Mouse (Mus musculus) hindbrain, embryonic 14.5 days (tissue): ENCODE measurements around the gene Olfr1504. TPM values are rescaled to one million over a fixed set of nuclear protein-coding genes. Genes with fewer than 3 reads are reported as not detected.
"Not testable (repeated sequence)": the region's sequence is repeated elsewhere in the genome, so short reads cannot be mapped to it uniquely, and the experiment has no call there.

Experiments
- ATAC-seq: fragments of 200-750 bp; cut with Nextera tagmentation; 2 replicates; pipeline ENCODE4 v1.8.0; 2017; ENCODE audit warnings: moderate number of reproducible peaks, mild to moderate bottlenecking, moderate TSS enrichment, moderate library complexity; ENCODE audit not compliant: low FRiP score
- DNase-seq: peaks from one replicate; pipeline ENCODE4 v3.0.0-alpha.2; 2015; ENCODE audit warnings: low spot score
- H3K27ac ChIP-seq: fragments of 300-500 bp; sonication (generic); 2 replicates; pipeline ENCODE4 v1.5.1; 2014; ENCODE audit warnings: mild to moderate bottlenecking, moderate library complexity
- H3K27me3 ChIP-seq: fragments of 300-500 bp; sonication (generic); 2 replicates; pipeline ENCODE4 v1.6.1; 2014; ENCODE audit warnings: mild to moderate bottlenecking, low read length, mixed read lengths; ENCODE audit not compliant: control insufficient read depth, insufficient read depth
- H3K36me3 ChIP-seq: fragments of 300-500 bp; sonication (generic); replicated peaks from 2 replicates; pipeline ENCODE4 v1.6.1; 2014; ENCODE audit not compliant: control insufficient read depth, insufficient read depth
- H3K4me1 ChIP-seq: fragments of 300-500 bp; sonication (generic); replicated peaks from 2 replicates; pipeline ENCODE4 v1.6.1; 2014; ENCODE audit warnings: antibody characterized with exemption, low read length, mixed read lengths; ENCODE audit not compliant: control insufficient read depth, insufficient read depth
- H3K4me2 ChIP-seq: fragments of 300-500 bp; sonication (generic); replicated peaks from 2 replicates; pipeline ENCODE4 v1.6.1; 2014; ENCODE audit warnings: mild to moderate bottlenecking, moderate library complexity
- H3K4me3 ChIP-seq: fragments of 300-500 bp; sonication (generic); replicated peaks from 2 replicates; pipeline ENCODE4 v1.5.1; 2014; ENCODE audit warnings: mild to moderate bottlenecking, low read length
- H3K9ac ChIP-seq: fragments of 300-500 bp; sonication (generic); 2 replicates; pipeline ENCODE4 v1.6.1; 2014
- H3K9me3 ChIP-seq: fragments of 300-500 bp; sonication (generic); 2 replicates; pipeline ENCODE4 v1.6.1; 2016; ENCODE audit warnings: low read length; ENCODE audit not compliant: control insufficient read depth
- WGBS: fragments of 180-500 bp; shearing (Covaris S2); extraction: QIAGEN DNeasy Blood & Tissue Kit; methylation state at CpG from one replicate; pipeline ENCODE4 v1.1.7; 2014; 5-methylcytosine and 5-hydroxymethylcytosine counted together
- polyA plus RNA-seq: library from polyadenylated mRNA; unstranded; fragments of >200 nt; fragmentation: Nextera tagmentation; extraction: Ambion mirVana; gene quantifications from 2 replicates; pipeline ENCODE4 v1.2.1, GENCODE M21; 2014

Gene Olfr1504
- not detected in 2 replicates for polyA plus RNA-seq

GRCm38 (mm10) chr19:13897828-13898227, at the start of gene Olfr1504:
TSS of gene Olfr1504 (minus strand) at chr19:13897928.
- H3K4me3 ChIP-seq: no peak within 1 kb of the TSS
- no peaks in the 10 kb centered on the region for H3K27me3 ChIP-seq
- H3K27ac ChIP-seq: no peak within 1 kb of the TSS
- DNase-seq (no peak), ATAC-seq (no peak)
- 72% methylated on average over 1 of the region's 1 CpGs for WGBS
- H3K36me3 ChIP-seq: no peaks in the 10 kb centered on the region
- no peak within 1 kb of the TSS for H3K4me2 ChIP-seq
- no peaks in the 10 kb centered on the region for H3K9me3 ChIP-seq
- H3K4me1 ChIP-seq: no peaks in the 10 kb centered on the region
- no peak within 1 kb of the TSS for H3K9ac ChIP-seq

DNA sequence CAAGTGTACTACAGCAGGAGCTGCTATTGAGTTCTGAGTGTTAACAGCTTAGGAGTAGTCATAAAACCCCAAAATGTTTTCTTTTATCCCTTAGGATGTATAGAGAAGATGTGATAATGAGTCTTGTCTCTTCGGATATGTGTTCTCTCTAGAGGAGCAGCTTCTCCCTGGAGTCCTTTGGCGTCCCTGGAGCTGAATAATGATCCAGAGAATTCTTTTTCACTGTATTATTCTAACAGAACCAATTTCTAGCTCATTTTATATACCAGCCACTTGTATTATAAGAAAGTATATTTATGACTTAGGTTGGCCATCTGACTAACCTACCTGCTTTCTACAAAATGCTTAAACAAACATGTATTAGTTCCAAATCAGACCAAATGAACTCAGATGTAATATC, 15.5 kb upstream of the Olfr1504 start, which contains the start of gene Olfr1505:
TSS of gene Olfr1505 (plus strand) at position 301 of the 400 bp plus-strand sequence.
- DNase-seq: no peak
- Histone ChIP-seq H3K27ac (no peak within 1 kb of the TSS), H3K27me3 (no peaks in the 10 kb centered on the region), H3K4me1 (no peaks in the 10 kb centered on the region), H3K4me3 (no peak within 1 kb of the TSS), H3K9ac (no peak within 1 kb of the TSS), H3K36me3 (no peaks in the 10 kb centered on the region), H3K4me2 (no peak within 1 kb of the TSS), H3K9me3 (no peaks in the 10 kb centered on the region)
- no peak for ATAC-seq
- 83% methylated on average over 2 of the region's 2 CpGs for WGBS

DNA sequence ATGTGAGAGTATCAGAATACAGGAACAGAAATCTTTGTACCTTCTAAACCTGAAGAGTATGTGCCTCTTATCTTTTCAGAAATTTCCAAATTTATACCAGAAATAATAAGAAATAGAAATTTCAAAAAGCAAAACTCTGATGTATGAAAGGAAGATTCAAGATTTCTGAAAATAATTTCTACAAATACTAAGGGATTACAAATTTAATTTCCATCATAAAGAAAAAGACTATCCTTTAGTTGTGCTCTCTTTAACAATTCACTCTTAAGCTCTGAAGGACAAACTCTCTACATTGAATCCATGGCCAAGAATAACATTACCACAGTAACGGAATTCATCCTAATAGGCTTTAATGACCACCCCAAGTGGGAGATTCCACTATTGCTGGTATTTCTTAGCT, 36.2 kb downstream of the Olfr1504 start, which contains the start of gene Olfr1502:
TSS of gene Olfr1502 (plus strand) at position 301 of the 400 bp plus-strand sequence.
- Histone ChIP-seq H3K4me1 (no peaks in the 10 kb centered on the region), H3K4me2 (no peak within 1 kb of the TSS), H3K9ac (no peak within 1 kb of the TSS), H3K27me3 (no peaks in the 10 kb centered on the region), H3K27ac (no peak within 1 kb of the TSS), H3K4me3 (no peak within 1 kb of the TSS), H3K36me3 (no peaks in the 10 kb centered on the region), H3K9me3 (no peaks in the 10 kb centered on the region)
- DNase-seq (no peak), ATAC-seq (no peak)
- 92% methylated on average over 1 of the region's 1 CpGs for WGBS

DNA sequence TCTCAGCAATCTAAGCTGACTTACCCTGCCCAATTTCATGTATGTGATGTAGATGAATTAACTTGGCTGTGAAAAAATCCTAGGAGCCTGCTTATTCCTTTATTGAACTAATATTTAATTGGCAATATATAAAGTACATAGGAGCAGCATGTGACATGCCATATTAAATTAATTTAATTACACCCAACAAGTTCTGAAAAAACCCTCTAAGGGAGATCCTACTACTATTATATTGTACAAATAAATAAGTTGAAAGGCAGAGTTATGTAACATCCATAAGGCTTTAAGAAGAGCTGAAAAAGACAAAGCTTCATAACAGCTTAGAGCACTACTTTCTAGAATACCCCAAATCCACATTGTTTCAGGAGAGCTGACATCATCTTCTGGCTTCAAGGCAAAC, 47.1 kb downstream of the Olfr1504 start, which contains the start of gene Olfr1501:
TSS of gene Olfr1501 (minus strand) at position 101 of the 400 bp plus-strand sequence.
- H3K36me3 ChIP-seq, H3K4me3 ChIP-seq, H3K27me3 ChIP-seq, H3K27ac ChIP-seq, H3K9me3 ChIP-seq, ATAC-seq, H3K9ac ChIP-seq, H3K4me2 ChIP-seq, H3K4me1 ChIP-seq, DNase-seq: not testable (repeated sequence)

Other genes starting within 250 kb of the Olfr1504 start
- not detected in 2 replicates for gene Olfr1490, start 246.8 kb downstream of the Olfr1504 start, polyA plus RNA-seq
- not detected in 2 replicates for gene Olfr1491, start 200.7 kb downstream of the Olfr1504 start, polyA plus RNA-seq
- gene Olfr1493-ps1, start 174.7 kb downstream of the Olfr1504 start, polyA plus RNA-seq: not detected in 2 replicates
- gene Olfr1494, start 158.2 kb downstream of the Olfr1504 start, polyA plus RNA-seq: not detected in 2 replicates
- gene Olfr1495, start 133.3 kb downstream of the Olfr1504 start, polyA plus RNA-seq: not detected in 2 replicates
- not detected in 2 replicates for gene Olfr1496, start 120.0 kb downstream of the Olfr1504 start, polyA plus RNA-seq
- gene Olfr1497, start 99.7 kb downstream of the Olfr1504 start, polyA plus RNA-seq: not detected in 2 replicates
- not detected in 2 replicates for gene Olfr1499, start 78.5 kb downstream of the Olfr1504 start, polyA plus RNA-seq
- gene Olfr1500, start 67.4 kb downstream of the Olfr1504 start, polyA plus RNA-seq: not detected in 2 replicates
- gene Olfr1501, start 47.2 kb downstream of the Olfr1504 start, polyA plus RNA-seq: not detected in 2 replicates
- not detected in 2 replicates for gene Olfr1502, start 36.1 kb downstream of the Olfr1504 start, polyA plus RNA-seq
- not detected in 2 replicates for gene Olfr1505, start 15.6 kb upstream of the Olfr1504 start, polyA plus RNA-seq